Mouse (Mus musculus) embryonic fibroblast, embryonic 13.5 days (primary cell): ENCODE measurements around the gene St6gal1. TPM values are rescaled to one million over a fixed set of nuclear protein-coding genes. Genes with fewer than 3 reads are reported as not detected.
A peak's percentile ranks its signal among the peaks of the same experiment; 100 is the strongest.
"Not testable (repeated sequence)": the region's sequence is repeated elsewhere in the genome, so short reads cannot be mapped to it uniquely, and the experiment has no call there.

Source experiments
- H3K27ac ChIP-seq: 2 replicates; pipeline ENCODE4 v1.5.1; 2012; ENCODE audit warnings: low read length, control low read depth, inconsistent platforms; ENCODE audit not compliant: insufficient read depth
- H3K4me1 ChIP-seq: 2 replicates; pipeline ENCODE4 v1.6.1; 2011; ENCODE audit warnings: low read length; ENCODE audit not compliant: control insufficient read depth, insufficient read depth
- H3K4me3 ChIP-seq: 2 replicates; pipeline ENCODE4 v1.5.1; 2011; ENCODE audit warnings: mild to moderate bottlenecking, control low read depth, low read length; ENCODE audit not compliant: insufficient read depth
- CTCF ChIP-seq: IDR thresholded peaks from 2 replicates; pipeline ENCODE4 v1.5.1; 2011; ENCODE audit warnings: mild to moderate bottlenecking, control low read depth, low read length, moderate library complexity, borderline replicate concordance; ENCODE audit not compliant: insufficient read depth
- POLR2A ChIP-seq: IDR thresholded peaks from 2 replicates; pipeline ENCODE4 v1.6.1; 2011; ENCODE audit warnings: low read depth, mild to moderate bottlenecking, control low read depth, low read length, moderate library complexity
- polyA plus RNA-seq: library from polyadenylated mRNA; stranded (reverse); fragments of >200 nt; gene quantifications from 2 replicates; pipeline ENCODE4 v1.2.4, GENCODE M21; 2011; ENCODE audit warnings: low read depth; ENCODE audit not compliant: missing spikeins, insufficient read length

The St6gal1 gene
- polyA plus RNA-seq = 7.4 and 10.3 TPM in 2 replicates

DNA sequence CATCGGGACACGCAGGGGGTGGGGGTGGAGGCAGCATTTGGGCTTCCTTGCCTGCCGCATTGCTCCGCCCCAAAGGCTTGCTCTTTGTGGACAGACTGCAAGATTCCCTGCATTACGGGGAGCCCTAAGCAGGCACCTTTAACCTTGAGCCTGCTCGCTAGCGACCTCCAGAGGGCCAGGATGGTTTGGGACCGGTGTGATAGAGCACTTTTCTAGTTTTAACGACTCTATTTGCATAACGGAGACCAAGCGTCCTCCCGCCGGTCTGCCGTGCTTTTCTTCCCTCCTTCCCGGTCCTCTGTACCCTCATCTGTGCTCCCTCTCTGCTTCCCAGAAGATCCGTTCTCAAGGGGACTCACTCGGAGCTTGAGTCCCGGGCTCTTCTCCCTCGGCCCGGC is at the start of gene St6gal1:
St6gal1 (plus strand) TSS at position 70 of the 398 bp plus-strand sequence.
- TF ChIP-seq CTCF (peak; percentile 62), POLR2A (peak; percentile 30; the same call in 1 of the 2 replicates)
- Histone ChIP-seq H3K4me1 (no peaks in the 10 kb centered on the region), H3K27ac (no peak within 1 kb of the TSS), H3K4me3 (peak within 1 kb of the TSS; percentile 59)

DNA sequence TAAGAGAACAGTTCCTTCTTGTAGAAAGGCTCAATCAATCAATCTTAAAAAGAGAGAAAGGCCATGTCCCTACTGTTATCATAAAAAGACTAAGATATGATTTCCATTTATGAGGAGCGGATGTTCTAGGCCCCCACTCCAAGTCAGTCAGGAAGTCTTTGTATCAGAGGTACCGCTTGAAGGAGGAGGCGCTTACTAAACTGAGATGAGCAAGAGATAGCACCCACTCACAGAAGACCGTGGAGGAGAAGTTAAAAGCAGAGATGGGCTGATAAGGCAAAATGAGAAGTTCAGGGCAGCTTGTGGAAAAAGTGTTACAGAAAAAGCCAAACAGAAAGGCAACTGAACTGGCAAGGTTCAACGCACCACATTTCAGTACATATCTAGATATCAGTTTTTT is 49.7 kb upstream of the St6gal1 start:
- Histone ChIP-seq H3K27ac (no peak overlapping the region), H3K4me3 (no peak overlapping the region), H3K4me1 (no peaks in the 10 kb centered on the region)
- no peak for TF ChIP-seq CTCF
- TF ChIP-seq POLR2A = no peak

DNA sequence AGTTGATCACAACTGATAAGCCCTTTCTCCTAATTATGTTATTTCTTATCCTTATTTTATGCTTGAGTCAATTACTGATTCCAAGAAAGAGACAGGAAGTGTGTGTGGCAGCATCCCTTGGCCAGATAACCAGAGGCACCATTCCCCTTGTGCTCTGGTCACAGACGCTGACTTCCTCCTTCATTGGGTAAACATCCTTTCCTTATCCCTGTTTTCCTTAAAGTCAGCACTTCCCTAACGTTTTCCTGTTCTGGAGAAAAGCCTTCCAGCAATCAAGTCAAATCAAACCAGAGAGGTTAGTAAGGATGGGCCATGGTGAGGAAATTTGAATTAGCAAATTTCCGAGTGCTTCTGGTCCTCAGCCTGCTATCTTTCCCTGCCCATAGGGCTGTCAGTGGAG is 48.6 kb upstream of the St6gal1 start:
- Histone ChIP-seq H3K4me3 (no peak overlapping the region), H3K27ac (no peak overlapping the region), H3K4me1 (no peaks in the 10 kb centered on the region)
- TF ChIP-seq CTCF (no peak), POLR2A (no peak)

DNA sequence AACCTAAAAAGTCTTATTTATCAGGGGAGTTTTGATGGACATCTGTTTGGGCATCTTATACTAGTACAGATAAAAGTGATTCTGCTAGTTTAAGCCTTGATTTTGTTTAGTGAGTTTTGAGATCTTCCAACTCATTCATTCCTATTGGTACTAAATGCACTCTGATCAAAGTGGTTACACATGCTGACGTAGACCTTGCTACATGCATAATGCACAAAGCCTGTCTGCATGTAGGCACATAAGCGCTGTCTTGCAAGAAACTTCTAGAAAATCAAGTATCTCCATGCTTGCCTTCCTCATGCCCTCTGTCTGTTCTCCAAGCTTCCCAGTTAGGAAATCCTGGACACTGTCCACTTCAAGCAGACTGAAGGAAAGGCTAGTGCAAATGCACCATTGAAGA is 46.7 kb upstream of the St6gal1 start:
- no peak for TF ChIP-seq CTCF
- TF ChIP-seq POLR2A = no peak
- Histone ChIP-seq H3K4me3 (no peak overlapping the region), H3K4me1 (no peaks in the 10 kb centered on the region), H3K27ac (no peak overlapping the region)

DNA sequence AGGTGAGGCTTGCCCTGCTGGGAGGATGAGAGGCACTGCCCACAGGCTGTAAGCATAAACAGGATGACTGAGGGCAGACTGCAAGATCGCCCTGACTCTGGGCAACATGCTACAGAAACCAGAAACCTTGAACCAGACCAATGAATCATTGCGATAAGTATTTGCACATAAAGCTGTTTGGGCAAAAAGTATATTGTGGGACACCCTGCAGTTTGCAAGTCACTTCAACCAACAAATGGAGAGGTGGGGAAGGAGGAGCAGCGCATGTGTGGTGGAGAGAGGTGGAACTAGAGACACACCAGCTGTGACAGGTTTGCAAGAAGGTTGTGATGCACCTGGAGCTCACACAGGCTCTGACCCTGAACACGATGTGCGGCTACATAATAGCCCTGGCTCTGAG is 45.7 kb upstream of the St6gal1 start:
- Histone ChIP-seq H3K4me3 (no peak overlapping the region), H3K27ac (no peak overlapping the region), H3K4me1 (no peaks in the 10 kb centered on the region)
- no peak for TF ChIP-seq POLR2A

DNA sequence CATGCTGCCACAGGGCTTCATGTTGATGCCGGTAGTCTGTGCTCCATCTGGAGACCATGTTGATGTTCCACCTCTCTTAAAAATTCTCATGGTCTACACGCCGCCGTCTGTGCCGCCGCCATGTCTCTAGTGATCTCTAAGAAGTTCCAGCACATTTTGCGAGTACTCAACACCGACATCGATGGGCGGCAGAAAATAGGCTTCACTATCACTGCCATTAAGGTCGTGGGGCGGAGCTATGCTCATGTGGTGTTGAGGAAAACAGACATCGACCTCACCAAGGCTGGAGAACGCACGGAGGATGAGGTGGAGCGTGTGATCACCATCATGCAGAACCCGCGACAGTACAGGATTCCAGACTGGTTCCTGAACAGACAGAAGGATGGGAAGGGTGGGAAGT is 45.1 kb upstream of the St6gal1 start:
- not testable (repeated sequence) for H3K4me3 ChIP-seq, H3K4me1 ChIP-seq, H3K27ac ChIP-seq

DNA sequence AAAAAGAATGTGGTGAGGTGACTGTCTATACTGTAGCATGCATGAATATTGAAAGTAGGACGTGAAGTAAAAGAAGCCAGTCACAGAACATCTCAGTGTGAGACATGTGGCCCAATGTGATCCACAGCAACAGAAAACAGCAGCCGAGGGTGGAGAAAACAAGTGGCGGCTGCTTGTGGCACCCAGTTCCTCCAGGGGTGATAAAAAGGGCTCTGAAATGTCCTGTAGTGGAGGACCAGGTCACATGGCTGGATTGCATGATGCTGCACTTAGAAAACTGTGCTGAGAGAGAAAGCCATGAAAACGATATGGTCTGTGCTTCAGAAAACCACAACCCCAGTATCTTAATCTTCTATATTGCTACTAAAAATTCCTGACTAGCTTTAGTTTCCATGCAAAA is 43.5 kb upstream of the St6gal1 start:
- TF ChIP-seq CTCF (no peak), POLR2A (no peak)
- Histone ChIP-seq H3K27ac (no peak overlapping the region), H3K4me3 (no peak overlapping the region), H3K4me1 (no peaks in the 10 kb centered on the region)

DNA sequence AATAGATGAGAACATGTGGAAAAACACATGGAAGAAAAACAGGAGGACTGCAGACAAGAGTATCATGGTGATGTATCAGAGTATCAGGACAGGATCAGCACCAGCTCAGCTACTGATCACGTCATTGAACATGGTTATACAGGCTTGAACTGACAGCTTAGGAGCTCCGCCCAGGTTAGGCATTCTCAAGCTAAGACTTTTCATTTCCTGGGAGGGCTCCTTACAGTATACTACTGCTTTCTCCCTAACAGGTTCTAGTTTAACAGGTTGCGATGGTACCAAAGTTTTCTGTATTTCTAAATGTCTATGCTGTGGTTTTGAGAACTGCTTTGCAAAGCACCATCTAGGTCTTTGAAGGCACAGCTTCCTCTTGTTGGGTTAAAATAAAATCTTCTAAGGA is 43.1 kb upstream of the St6gal1 start:
- Histone ChIP-seq H3K27ac (no peak overlapping the region), H3K4me3 (no peak overlapping the region), H3K4me1 (no peaks in the 10 kb centered on the region)
- TF ChIP-seq POLR2A = no peak
- no peak for TF ChIP-seq CTCF

DNA sequence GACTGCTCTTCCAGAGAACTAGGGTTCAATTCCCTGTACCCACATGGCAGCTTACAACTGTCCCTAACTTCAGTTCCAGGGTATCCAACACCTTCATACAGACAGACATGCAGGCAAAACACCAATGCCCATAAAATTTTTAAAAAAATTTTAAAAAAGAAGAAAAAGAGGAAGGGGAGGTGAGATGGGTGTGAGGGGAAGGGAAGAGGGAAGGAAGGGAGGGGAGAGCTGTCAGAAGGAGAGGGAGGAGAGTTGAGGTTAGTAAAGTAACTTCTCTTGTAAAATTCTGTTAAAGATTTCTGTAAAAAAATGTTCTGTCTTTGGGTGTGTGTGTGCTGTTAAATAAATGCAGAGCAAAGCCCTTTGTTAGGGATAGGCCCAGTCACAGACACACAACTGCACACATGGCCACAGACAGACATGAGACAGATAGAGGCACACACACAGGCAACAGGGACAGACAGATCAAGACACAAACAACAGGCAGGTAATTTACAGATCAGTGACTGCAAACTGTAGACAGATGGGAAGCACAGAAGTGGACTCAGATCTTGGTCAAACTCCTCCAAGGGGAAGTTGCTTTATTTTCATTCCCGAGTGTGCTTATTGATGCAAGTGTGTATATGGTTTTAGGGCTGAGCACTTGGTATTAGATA is 42.5 kb upstream of the St6gal1 start:
- H3K27ac ChIP-seq = no peak overlapping the region
- TF ChIP-seq POLR2A (no peak), CTCF (no peak)
- H3K4me1 ChIP-seq = no peaks in the 10 kb centered on the region
- H3K4me3 ChIP-seq = no peak overlapping the region

DNA sequence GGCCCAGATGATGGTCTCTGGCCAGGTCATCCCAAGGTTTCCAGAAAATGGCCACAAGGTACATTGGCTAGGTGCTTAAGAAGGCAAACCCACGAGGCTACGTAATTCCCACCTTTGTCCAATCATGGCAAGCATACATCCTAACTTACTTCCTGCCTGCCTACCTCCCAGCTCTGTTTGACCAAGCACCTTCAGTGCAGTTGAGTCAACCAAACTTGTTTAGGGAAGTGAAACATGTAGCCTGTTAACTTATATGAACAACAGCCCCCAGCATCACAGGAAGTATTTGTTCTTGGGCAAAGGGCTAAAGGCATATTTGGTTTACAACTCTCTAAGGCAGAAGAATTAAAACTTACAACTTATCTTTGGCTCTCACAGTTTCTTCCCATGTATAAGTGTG is 38.7 kb upstream of the St6gal1 start:
- Histone ChIP-seq H3K4me1 (no peaks in the 10 kb centered on the region), H3K4me3 (no peak overlapping the region), H3K27ac (no peak overlapping the region)
- TF ChIP-seq POLR2A (no peak), CTCF (no peak)

DNA sequence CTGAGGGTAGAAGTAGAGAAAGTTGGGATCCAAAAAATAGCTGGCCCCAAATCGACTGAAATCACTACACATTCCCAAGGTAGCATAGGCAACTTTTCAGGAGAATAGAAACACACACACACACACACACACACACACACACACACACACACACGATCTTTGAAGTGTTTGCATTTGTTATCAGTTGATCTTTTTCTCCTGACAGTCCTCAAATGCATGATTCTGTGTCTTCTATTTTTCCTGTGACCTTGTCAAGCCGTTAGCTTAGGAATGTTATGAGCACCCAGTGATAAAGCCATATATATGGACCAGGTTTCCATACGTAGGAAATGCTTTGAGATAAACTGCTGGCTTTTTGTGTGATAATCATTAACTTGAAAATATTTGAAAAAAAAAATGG is 38.1 kb upstream of the St6gal1 start:
- Histone ChIP-seq H3K4me3 (no peak overlapping the region), H3K27ac (no peak overlapping the region), H3K4me1 (no peaks in the 10 kb centered on the region)
- TF ChIP-seq CTCF = no peak
- no peak for TF ChIP-seq POLR2A
